Mouse (Mus musculus) kidney, adult 2 months (tissue): Measurements from ENCODE around the gene Tcf3. TPM values are rescaled to one million over a fixed set of nuclear protein-coding genes. Genes with fewer than 3 reads are reported as not detected.

ENCODE experiments used
- DNase-seq: peaks from one replicate; pipeline ENCODE4 v3.0.0; 2021
- H3K27ac ChIP-seq: fragments of 200-500 bp; 2 replicates; pipeline ENCODE4 v1.5.1; 2012; ENCODE audit warnings: low read depth, low read length, control low read depth, inconsistent platforms; ENCODE audit not compliant: insufficient read depth
- H3K27me3 ChIP-seq: fragments of 200-500 bp; replicated peaks from 2 replicates; pipeline ENCODE4 v1.6.1; 2012; ENCODE audit warnings: mild to moderate bottlenecking, moderate library complexity, low read length, inconsistent platforms; ENCODE audit not compliant: control insufficient read depth, insufficient read depth
- H3K36me3 ChIP-seq: fragments of 200-500 bp; 2 replicates; pipeline ENCODE4 v1.6.1; 2012; ENCODE audit warnings: mild to moderate bottlenecking, moderate library complexity, low read length, inconsistent platforms; ENCODE audit not compliant: control insufficient read depth, insufficient read depth
- H3K4me1 ChIP-seq: fragments of 200-500 bp; 2 replicates; pipeline ENCODE4 v1.6.1; 2011; ENCODE audit warnings: low read length; ENCODE audit not compliant: control insufficient read depth, insufficient read depth
- H3K4me3 ChIP-seq: fragments of 200-500 bp; 2 replicates; pipeline ENCODE4 v1.5.1; 2011; ENCODE audit warnings: mild to moderate bottlenecking, low read depth, low read length, control low read depth; ENCODE audit not compliant: insufficient read depth
- CTCF ChIP-seq: fragments of 200-500 bp; conservative IDR thresholded peaks from 2 replicates; pipeline ENCODE4 v1.5.1; 2011; ENCODE audit warnings: low read depth, mild to moderate bottlenecking, control low read depth, low read length, moderate library complexity, mixed read lengths; ENCODE audit not compliant: insufficient read depth, insufficient read length
- POLR2A ChIP-seq: fragments of 200-500 bp; IDR thresholded peaks from one replicate; pipeline ENCODE4 v1.6.1; 2011; ENCODE audit warnings: low read depth, low read length, control low read depth
- WGBS: fragments of 180-500 bp; shearing (Covaris S2); methylation state at CpG from one replicate; pipeline ENCODE4 v1.1.7; 2018; 5-methylcytosine and 5-hydroxymethylcytosine counted together
- polyA plus RNA-seq: library from polyadenylated mRNA; depleted of rRNA; stranded (reverse); fragments of >200 nt; gene quantifications from 2 replicates; pipeline ENCODE4 v1.2.3, GENCODE M21; 2012

Tcf3 gene
- polyA plus RNA-seq, 1 experiment = 33.3 TPM

GRCm38 (mm10) chr10:80460324-80460723, 26.9 kb upstream of the Tcf3 start:
- 32% methylated on average over 4 of the region's 4 CpGs for WGBS

GRCm38 (mm10) chr10:80459671-80460070, 26.2 kb upstream of the Tcf3 start:
- TF ChIP-seq CTCF = no peak
- TF ChIP-seq POLR2A = no peak
- DNase-seq = no peak
- no peak overlapping the region for H3K27ac ChIP-seq
- H3K36me3 ChIP-seq = no peaks in the 10 kb centered on the region
- no peak overlapping the region for H3K4me3 ChIP-seq
- peaks cover 9% of the 10 kb centered on the region for H3K4me1 ChIP-seq
- 90% methylated on average over 11 of the region's 11 CpGs for WGBS
- H3K27me3 ChIP-seq = no peaks in the 10 kb centered on the region

More at GRCm38 (mm10) chr10:80460324-80460723, 26.9 kb upstream of the Tcf3 start:
- peak; percentile 93 for DNase-seq
- no peaks in the 10 kb centered on the region for H3K36me3 ChIP-seq
- H3K4me1 ChIP-seq = peaks cover 12% of the 10 kb centered on the region
- no peak for TF ChIP-seq POLR2A
- TF ChIP-seq CTCF = no peak
- H3K27ac ChIP-seq = peak overlapping the region; percentile 26; the same call in 1 of the 2 replicates
- no peaks in the 10 kb centered on the region for H3K27me3 ChIP-seq
- no peak overlapping the region for H3K4me3 ChIP-seq

- DNase-seq = peak; percentile 21
- 75% methylated on average over 10 of the region's 10 CpGs for WGBS
- Histone ChIP-seq H3K27ac (no peak overlapping the region), H3K36me3 (no peaks in the 10 kb centered on the region), H3K4me1 (peaks cover 7% of the 10 kb centered on the region; the same call in 1 of the 2 replicates), H3K4me3 (no peak overlapping the region), H3K27me3 (no peaks in the 10 kb centered on the region)
- TF ChIP-seq POLR2A (no peak), CTCF (no peak)
Measured at GRCm38 (mm10) chr10:80459236-80459635, 25.8 kb upstream of the Tcf3 start.

GRCm38 (mm10) chr10:80455697-80456096, 22.2 kb upstream of the Tcf3 start:
- Histone ChIP-seq H3K27ac (no peak overlapping the region), H3K36me3 (no peaks in the 10 kb centered on the region), H3K4me1 (peaks cover 4% of the 10 kb centered on the region; the same call in 1 of the 2 replicates), H3K4me3 (no peak overlapping the region), H3K27me3 (no peaks in the 10 kb centered on the region)
- TF ChIP-seq POLR2A = no peak
- no peak for TF ChIP-seq CTCF
- no peak for DNase-seq
- 94% methylated on average over 5 of the region's 5 CpGs for WGBS

- Histone ChIP-seq H3K27ac (no peak overlapping the region), H3K4me3 (no peak overlapping the region), H3K27me3 (no peaks in the 10 kb centered on the region), H3K4me1 (no peaks in the 10 kb centered on the region), H3K36me3 (no peaks in the 10 kb centered on the region)
- no peak for DNase-seq
- TF ChIP-seq CTCF (no peak), POLR2A (no peak)
- 88% methylated on average over 5 of the region's 5 CpGs for WGBS
Measured at GRCm38 (mm10) chr10:80454781-80455180, 21.3 kb upstream of the Tcf3 start.

GRCm38 (mm10) chr10:80453601-80454000, 20.2 kb upstream of the Tcf3 start:
- Histone ChIP-seq H3K4me3 (no peak overlapping the region), H3K27me3 (no peaks in the 10 kb centered on the region), H3K27ac (no peak overlapping the region), H3K36me3 (no peaks in the 10 kb centered on the region), H3K4me1 (no peaks in the 10 kb centered on the region)
- 60% methylated on average over 10 of the region's 10 CpGs for WGBS
- DNase-seq = no peak
- TF ChIP-seq POLR2A (no peak), CTCF (no peak)

- Histone ChIP-seq H3K4me3 (no peak overlapping the region), H3K4me1 (no peaks in the 10 kb centered on the region; the same call in 1 of the 2 replicates), H3K27me3 (no peaks in the 10 kb centered on the region), H3K27ac (no peak overlapping the region), H3K36me3 (no peaks in the 10 kb centered on the region)
- 24% methylated on average over 6 of the region's 6 CpGs for WGBS
- DNase-seq = no peak
- no peak for TF ChIP-seq POLR2A
- no peak for TF ChIP-seq CTCF
Measured at GRCm38 (mm10) chr10:80450599-80450998, 17.2 kb upstream of the Tcf3 start.
